Mouse (Mus musculus) intestine, embryonic 15.5 days (tissue): ENCODE results near the gene Mypn. TPM values are rescaled to one million over a fixed set of nuclear protein-coding genes. Genes with fewer than 3 reads are reported as not detected.

Experiments
- ATAC-seq: fragments of 200-750 bp; cut with Nextera tagmentation; 2 replicates; pipeline ENCODE4 v1.8.0; 2017; ENCODE audit warnings: moderate TSS enrichment, moderate library complexity
- H3K27ac ChIP-seq: fragments of 300-500 bp; sonication (generic); 2 replicates; pipeline ENCODE4 v1.5.1; 2015; ENCODE audit warnings: mild to moderate bottlenecking, inconsistent platforms
- H3K27me3 ChIP-seq: fragments of 300-500 bp; sonication (generic); replicated peaks from 2 replicates; pipeline ENCODE4 v1.6.1; 2015; ENCODE audit warnings: inconsistent platforms
- H3K36me3 ChIP-seq: fragments of 300-500 bp; sonication (generic); 2 replicates; pipeline ENCODE4 v1.6.1; 2015; ENCODE audit warnings: inconsistent platforms
- H3K4me1 ChIP-seq: fragments of 300-500 bp; sonication (generic); replicated peaks from 2 replicates; pipeline ENCODE4 v1.6.1; 2015; ENCODE audit warnings: inconsistent platforms
- H3K4me2 ChIP-seq: fragments of 300-500 bp; sonication (generic); replicated peaks from 2 replicates; pipeline ENCODE4 v1.6.1; 2015; ENCODE audit warnings: mild to moderate bottlenecking, inconsistent platforms
- H3K4me3 ChIP-seq: fragments of 300-500 bp; sonication (generic); replicated peaks from 2 replicates; pipeline ENCODE4 v1.5.1; 2015; ENCODE audit warnings: inconsistent platforms
- H3K9ac ChIP-seq: fragments of 300-500 bp; sonication (generic); 2 replicates; pipeline ENCODE4 v1.6.1; 2015; ENCODE audit warnings: inconsistent platforms
- H3K9me3 ChIP-seq: fragments of 300-500 bp; sonication (generic); 2 replicates; pipeline ENCODE4 v1.6.1; 2016; ENCODE audit warnings: inconsistent platforms
- WGBS: fragments of 180-500 bp; shearing (Covaris S2); methylation state at CpG from one replicate; pipeline ENCODE4 v1.1.7; 2015; 5-methylcytosine and 5-hydroxymethylcytosine counted together
- polyA plus RNA-seq: library from polyadenylated mRNA; unstranded; fragments of >200 nt; fragmentation: Nextera tagmentation; extraction: Ambion mirVana; gene quantifications from 2 replicates; pipeline ENCODE4 v1.2.1, GENCODE M21; 2015

The Mypn gene
- polyA plus RNA-seq, 1 experiment from 2014 or later = 0.08 TPM

GRCm38 (mm10) chr10:63117583-63117982, 86.2 kb downstream of the Mypn start:
- Histone ChIP-seq H3K4me3 (no peak overlapping the region), H3K27ac (no peak overlapping the region), H3K27me3 (no peaks in the 10 kb centered on the region), H3K9me3 (no peaks in the 10 kb centered on the region), H3K36me3 (no peaks in the 10 kb centered on the region), H3K4me2 (no peak overlapping the region), H3K9ac (no peak overlapping the region), H3K4me1 (no peaks in the 10 kb centered on the region)
- ATAC-seq = no peak
- 92% methylated on average over 8 of the region's 8 CpGs for WGBS

DNA sequence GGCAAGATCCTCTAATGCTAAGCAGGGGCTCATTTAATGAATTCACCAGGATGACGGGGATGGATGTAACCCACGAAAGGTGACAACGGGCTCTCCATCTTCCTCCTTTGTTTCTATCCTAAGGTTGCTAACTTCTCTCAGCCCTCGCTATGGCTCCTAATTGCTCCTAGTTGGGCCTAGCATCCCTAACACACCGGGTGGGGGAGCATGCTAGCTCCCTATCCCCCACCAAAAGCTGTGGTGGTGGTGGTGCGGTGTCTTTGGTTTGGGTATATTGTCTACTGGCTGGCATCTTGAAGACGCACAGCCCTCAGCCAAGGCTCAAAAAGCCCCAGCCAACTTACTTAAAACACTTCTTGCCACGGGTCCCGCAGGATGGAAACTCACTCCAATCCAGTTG, 87.4 kb downstream of the Mypn start:
- no peaks in the 10 kb centered on the region for H3K27me3 ChIP-seq
- no peak for ATAC-seq
- no peaks in the 10 kb centered on the region for H3K4me1 ChIP-seq
- H3K4me3 ChIP-seq = no peak overlapping the region
- no peaks in the 10 kb centered on the region for H3K9me3 ChIP-seq
- no peaks in the 10 kb centered on the region for H3K36me3 ChIP-seq
- no peak overlapping the region for H3K9ac ChIP-seq
- H3K27ac ChIP-seq = no peak overlapping the region
- no peak overlapping the region for H3K4me2 ChIP-seq
- WGBS = 94% methylated on average over 9 of the region's 9 CpGs

DNA sequence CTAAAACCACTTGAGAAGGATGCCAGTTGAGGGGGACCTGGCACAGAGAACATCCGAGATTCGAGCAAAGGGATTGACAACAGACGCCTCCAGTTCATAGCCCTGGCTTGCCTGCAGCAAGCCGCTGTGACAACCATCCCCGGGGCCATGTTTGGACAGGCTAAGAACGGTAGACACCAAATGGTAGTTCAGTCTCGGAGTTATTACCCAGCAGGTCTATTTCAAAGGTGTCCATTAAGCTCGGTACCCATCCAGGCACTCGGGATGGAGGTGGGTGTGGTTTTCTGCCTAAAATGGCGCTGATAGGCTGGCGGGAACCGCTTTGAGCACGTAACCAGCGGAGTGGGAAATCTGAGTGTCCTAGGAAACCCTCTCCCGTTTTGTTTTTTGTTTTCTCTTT, 87.9 kb downstream of the Mypn start:
- no peak for ATAC-seq
- H3K9me3 ChIP-seq = no peaks in the 10 kb centered on the region
- WGBS = 85% methylated on average over 15 of the region's 15 CpGs
- no peak overlapping the region for H3K4me3 ChIP-seq
- no peaks in the 10 kb centered on the region for H3K36me3 ChIP-seq
- no peaks in the 10 kb centered on the region for H3K4me1 ChIP-seq
- no peak overlapping the region for H3K4me2 ChIP-seq
- no peaks in the 10 kb centered on the region for H3K27me3 ChIP-seq
- H3K27ac ChIP-seq = no peak overlapping the region
- H3K9ac ChIP-seq = no peak overlapping the region

DNA sequence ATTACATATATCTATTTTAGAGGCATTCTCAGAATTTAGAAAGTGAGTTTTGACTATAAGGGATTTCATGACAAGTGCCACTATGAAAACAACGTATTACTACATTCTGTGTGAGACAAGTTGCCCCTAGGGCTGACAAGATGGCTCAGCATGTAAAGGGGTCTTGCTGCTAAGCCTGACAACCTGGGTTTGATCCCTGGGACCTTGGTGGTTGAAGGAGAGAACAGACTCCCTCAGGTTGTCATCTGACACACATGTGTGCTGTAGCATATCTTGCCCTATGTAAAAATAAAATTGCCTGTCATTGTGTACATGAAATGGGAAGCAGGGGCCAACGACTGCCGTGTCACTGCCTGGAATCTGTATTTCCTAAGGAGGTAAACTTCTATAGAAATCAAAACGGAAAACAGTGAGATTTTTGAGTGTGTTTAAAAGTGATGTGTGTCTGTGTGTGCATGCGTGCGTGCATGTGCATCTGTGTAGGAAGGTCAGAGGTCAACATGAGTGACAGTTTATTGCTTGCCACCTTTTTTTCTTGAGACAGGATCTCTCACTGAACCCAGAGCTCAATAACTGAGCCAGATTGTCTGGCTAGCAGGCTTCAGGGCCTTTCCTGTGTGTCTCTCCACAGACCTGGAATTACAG, 89.9 kb downstream of the Mypn start:
- Histone ChIP-seq H3K9ac (no peak overlapping the region), H3K4me1 (no peaks in the 10 kb centered on the region), H3K27ac (no peak overlapping the region), H3K9me3 (no peaks in the 10 kb centered on the region), H3K36me3 (no peaks in the 10 kb centered on the region), H3K4me3 (no peak overlapping the region), H3K27me3 (no peaks in the 10 kb centered on the region), H3K4me2 (no peak overlapping the region)
- 88% methylated on average over 6 of the region's 6 CpGs for WGBS
- no peak for ATAC-seq

- 55% methylated on average over 5 of the region's 5 CpGs for WGBS
- Histone ChIP-seq H3K4me1 (no peaks in the 10 kb centered on the region), H3K4me2 (no peak overlapping the region), H3K4me3 (no peak overlapping the region), H3K9ac (no peak overlapping the region), H3K27ac (no peak overlapping the region), H3K36me3 (no peaks in the 10 kb centered on the region), H3K27me3 (no peaks in the 10 kb centered on the region), H3K9me3 (no peaks in the 10 kb centered on the region)
- 0 out of 2 replicates have a peak, but pooled peaks have one; percentile 43 for ATAC-seq
These were observed 90.6 kb downstream of the Mypn start for GRCm38 (mm10) chr10:63113027-63113604.

DNA sequence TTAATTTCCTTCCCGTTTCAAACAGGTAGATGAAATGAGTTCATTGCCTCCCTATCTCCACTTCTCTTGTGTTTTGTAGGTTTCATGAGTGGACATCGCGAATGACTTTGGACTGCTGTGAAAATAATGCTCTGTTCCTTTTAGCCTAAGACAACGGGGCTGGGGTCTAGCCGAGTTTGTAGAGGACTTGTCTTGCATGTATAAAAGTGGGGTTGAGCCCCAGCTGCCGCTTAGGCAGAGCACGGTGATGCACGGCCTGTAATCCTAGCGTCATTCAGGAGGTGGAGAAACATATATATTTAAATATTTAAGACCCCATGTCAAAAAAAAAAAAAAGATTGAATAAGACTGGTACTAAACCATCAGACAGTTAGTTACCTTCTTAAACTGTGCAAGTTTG, 103.1 kb downstream of the Mypn start:
- no peak for ATAC-seq
- Histone ChIP-seq H3K36me3 (no peaks in the 10 kb centered on the region), H3K4me3 (peak overlapping the region; percentile 53), H3K4me2 (peak overlapping the region; percentile 99), H3K27me3 (peaks cover 25% of the 10 kb centered on the region), H3K4me1 (peaks cover 4% of the 10 kb centered on the region; the same call in 1 of the 2 replicates), H3K9me3 (no peaks in the 10 kb centered on the region), H3K27ac (no peak overlapping the region), H3K9ac (peak overlapping the region; percentile 54)
- 15% methylated on average over 9 of the region's 9 CpGs for WGBS

- H3K27me3 ChIP-seq = peaks cover 25% of the 10 kb centered on the region
- WGBS = under 1% methylated on average over 62 of the region's 62 CpGs
- H3K4me1 ChIP-seq = peaks cover 4% of the 10 kb centered on the region; the same call in 1 of the 2 replicates
- H3K27ac ChIP-seq = no peak overlapping the region
- no peaks in the 10 kb centered on the region for H3K36me3 ChIP-seq
- no peaks in the 10 kb centered on the region for H3K9me3 ChIP-seq
- peak overlapping the region; percentile 99 for H3K4me2 ChIP-seq
- peak overlapping the region; percentile 54 for H3K9ac ChIP-seq
- H3K4me3 ChIP-seq = peak overlapping the region; percentile 53
- ATAC-seq = peak; percentile 97
These were observed 103.7 kb downstream of the Mypn start for GRCm38 (mm10) chr10:63099941-63100562.

DNA sequence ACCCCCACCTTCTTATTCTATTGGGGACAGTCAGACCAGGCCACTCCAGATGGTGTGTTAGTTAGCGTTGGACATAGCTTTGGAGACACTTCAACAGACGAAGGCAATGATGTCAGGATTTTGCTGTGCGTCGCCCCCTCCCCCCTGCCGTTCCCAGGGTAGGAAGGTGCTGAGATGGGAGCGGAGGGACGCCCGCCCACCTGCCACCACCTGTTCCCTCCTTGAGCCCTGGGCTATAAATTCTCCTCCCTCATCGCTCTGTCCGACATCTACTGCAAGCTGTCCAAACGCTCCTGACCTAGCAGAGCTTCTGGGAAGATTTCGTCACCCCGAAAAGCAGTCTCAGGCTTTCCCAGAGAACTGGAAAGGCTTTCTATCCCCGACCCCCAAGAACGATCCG, 104.2 kb downstream of the Mypn start, which contains the start of gene Atoh7:
Gene Atoh7 (plus strand): TSS at position 131 of the 400 bp plus-strand sequence.
- peak; percentile 35; the same call in 1 of the 2 replicates for ATAC-seq
- Histone ChIP-seq H3K36me3 (no peaks in the 10 kb centered on the region), H3K9ac (peak within 1 kb of the TSS; percentile 54), H3K9me3 (no peaks in the 10 kb centered on the region), H3K4me2 (peak within 1 kb of the TSS; percentile 99), H3K27ac (no peak within 1 kb of the TSS), H3K4me1 (peaks cover 4% of the 10 kb centered on the region; the same call in 1 of the 2 replicates), H3K4me3 (peak within 1 kb of the TSS; percentile 53), H3K27me3 (peaks cover 25% of the 10 kb centered on the region)
- 11% methylated on average over 16 of the region's 16 CpGs for WGBS

GRCm38 (mm10) chr10:63098191-63098590, 105.6 kb downstream of the Mypn start:
- no peak overlapping the region for H3K27ac ChIP-seq
- H3K36me3 ChIP-seq = no peaks in the 10 kb centered on the region
- H3K27me3 ChIP-seq = peaks cover 25% of the 10 kb centered on the region
- H3K9ac ChIP-seq = no peak overlapping the region
- H3K4me3 ChIP-seq = no peak overlapping the region
- H3K4me1 ChIP-seq = peaks cover 4% of the 10 kb centered on the region; the same call in 1 of the 2 replicates
- WGBS = 67% methylated on average over 12 of the region's 12 CpGs
- no peak overlapping the region for H3K4me2 ChIP-seq
- H3K9me3 ChIP-seq = no peaks in the 10 kb centered on the region
- ATAC-seq = no peak

DNA sequence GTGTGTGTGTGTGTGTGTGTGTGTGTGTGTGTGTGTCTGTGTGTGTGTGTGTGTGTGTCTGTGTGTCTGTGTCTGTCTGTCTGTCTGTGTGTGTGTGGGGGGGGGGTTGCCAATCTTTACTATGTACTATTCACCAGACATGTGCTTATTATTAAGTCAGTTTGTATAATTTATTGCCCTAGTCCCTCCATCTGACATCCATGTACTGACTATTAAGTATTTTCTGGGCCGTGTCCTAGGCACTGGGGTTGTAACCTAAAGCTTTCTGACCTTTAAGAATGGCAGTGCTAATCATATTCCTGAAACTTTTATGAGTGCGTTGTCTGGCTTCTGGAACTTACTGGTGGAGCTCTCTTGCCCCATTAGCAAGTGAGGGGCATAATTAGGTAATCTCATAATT, 107.0 kb downstream of the Mypn start:
- peaks cover 25% of the 10 kb centered on the region for H3K27me3 ChIP-seq
- H3K4me2 ChIP-seq = no peak overlapping the region
- peaks cover 4% of the 10 kb centered on the region; the same call in 1 of the 2 replicates for H3K4me1 ChIP-seq
- H3K36me3 ChIP-seq = no peaks in the 10 kb centered on the region
- no peak for ATAC-seq
- H3K4me3 ChIP-seq = no peak overlapping the region
- 64% methylated on average over 2 of the region's 2 CpGs for WGBS
- H3K9me3 ChIP-seq = no peaks in the 10 kb centered on the region
- no peak overlapping the region for H3K27ac ChIP-seq
- no peak overlapping the region for H3K9ac ChIP-seq

- no peak overlapping the region for H3K4me2 ChIP-seq
- no peak overlapping the region for H3K27ac ChIP-seq
- H3K9me3 ChIP-seq = no peaks in the 10 kb centered on the region
- 71% methylated on average over 10 of the region's 10 CpGs for WGBS
- H3K27me3 ChIP-seq = peaks cover 7% of the 10 kb centered on the region; the same call in 1 of the 2 replicates
- no peaks in the 10 kb centered on the region for H3K36me3 ChIP-seq
- H3K4me1 ChIP-seq = no peaks in the 10 kb centered on the region
- H3K4me3 ChIP-seq = no peak overlapping the region
- ATAC-seq = no peak
- no peak overlapping the region for H3K9ac ChIP-seq
These were observed 110.9 kb downstream of the Mypn start for GRCm38 (mm10) chr10:63092616-63093550.

DNA sequence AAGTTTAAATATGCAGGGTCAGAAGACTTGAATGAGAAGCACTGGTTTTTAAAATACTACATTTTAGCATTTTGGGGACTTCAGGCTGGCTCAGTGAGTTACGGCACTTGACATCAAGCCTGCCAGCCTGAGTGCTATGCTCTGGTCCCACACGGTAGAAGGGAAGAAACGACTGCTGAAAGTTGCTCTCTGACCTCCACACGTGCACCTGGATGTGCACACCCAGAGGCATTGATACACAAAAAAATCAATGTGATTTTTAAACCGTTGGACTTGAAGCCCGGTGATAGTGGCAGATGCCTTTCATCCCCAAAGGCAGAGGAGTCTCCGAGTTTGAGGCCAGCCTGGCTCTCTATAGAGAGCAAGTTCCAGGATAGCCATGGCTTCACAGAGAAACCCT, 111.8 kb downstream of the Mypn start:
- Histone ChIP-seq H3K9me3 (no peaks in the 10 kb centered on the region), H3K9ac (no peak overlapping the region), H3K27ac (no peak overlapping the region), H3K4me3 (no peak overlapping the region), H3K27me3 (0 out of 2 replicates have a peak, but pooled peaks cover 3% of the 10 kb centered on the region), H3K4me1 (no peaks in the 10 kb centered on the region), H3K36me3 (no peaks in the 10 kb centered on the region), H3K4me2 (no peak overlapping the region)
- no peak for ATAC-seq
- 60% methylated on average over 7 of the region's 7 CpGs for WGBS
